Mouse (Mus musculus) C2C12 (cell line): ENCODE measurements around the gene 1700109H08Rik. TPM values are rescaled to one million over a fixed set of nuclear protein-coding genes. Genes with fewer than 3 reads are reported as not detected.

Source experiments
- H3K27me3 ChIP-seq: one replicate; pipeline ENCODE4 v1.6.1; 2011; ENCODE audit not compliant: control insufficient read depth, insufficient read depth, insufficient read length
- H3K36me3 ChIP-seq: one replicate; pipeline ENCODE4 v1.6.1; 2011; ENCODE audit not compliant: control insufficient read depth, insufficient read depth
- H3K4me3 ChIP-seq: one replicate; pipeline ENCODE4 v1.5.1; 2011; ENCODE audit warnings: mild to moderate bottlenecking, control low read depth; ENCODE audit not compliant: poor library complexity, insufficient read depth, severe bottlenecking
- H3K79me2 ChIP-seq: one replicate; pipeline ENCODE4 v1.6.1; 2011; ENCODE audit not compliant: control insufficient read depth, insufficient read depth
- H3K79me3 ChIP-seq: one replicate; pipeline ENCODE4 v1.6.1; 2011; ENCODE audit warnings: low read depth, control low read depth
- H3ac ChIP-seq: one replicate; pipeline ENCODE3; 2011; ENCODE audit warnings: low read depth; ENCODE audit not compliant: control insufficient read depth, insufficient read length
- CEBPB ChIP-seq: IDR thresholded peaks from one replicate; pipeline ENCODE4 v1.6.1; 2011; ENCODE audit warnings: low read depth, mild to moderate bottlenecking, control low read depth, moderate library complexity
- CTCF ChIP-seq: IDR thresholded peaks from one replicate; pipeline ENCODE4 v1.5.1; 2011; ENCODE audit not compliant: control insufficient read depth, insufficient read depth, insufficient read length
- FOSL1 ChIP-seq: IDR thresholded peaks from one replicate; pipeline ENCODE4 v1.8.0; 2011; ENCODE audit warnings: mild to moderate bottlenecking, low read length; ENCODE audit not compliant: poor library complexity, insufficient read depth, severe bottlenecking
- MAX ChIP-seq: IDR thresholded peaks from one replicate; pipeline ENCODE4 v1.6.1; 2011; ENCODE audit warnings: mild to moderate bottlenecking, control low read depth
- MYOD1 ChIP-seq: IDR thresholded peaks from one replicate; pipeline ENCODE4 v1.6.1; 2011; ENCODE audit warnings: low read depth; ENCODE audit not compliant: control insufficient read depth, insufficient read length
- MYOG ChIP-seq: IDR thresholded peaks from one replicate; pipeline ENCODE4 v1.6.1; 2011; ENCODE audit not compliant: control insufficient read depth, insufficient read length; ENCODE audit errors: extremely low read depth
- USF1 ChIP-seq: IDR thresholded peaks from one replicate; pipeline ENCODE4 v1.6.1; 2011; ENCODE audit warnings: low read depth, mild to moderate bottlenecking, control low read depth, moderate library complexity
- polyA plus RNA-seq: library from polyadenylated mRNA; unstranded; fragments of >200 nt; fragmentation: generic; extraction: Trizol; gene quantifications from one replicate; pipeline ENCODE4 v1.2.1, GENCODE M21; 2012; ENCODE audit warnings: missing spikeins

1700109H08Rik gene
- polyA plus RNA-seq, 1 experiment = 0.39 TPM

DNA sequence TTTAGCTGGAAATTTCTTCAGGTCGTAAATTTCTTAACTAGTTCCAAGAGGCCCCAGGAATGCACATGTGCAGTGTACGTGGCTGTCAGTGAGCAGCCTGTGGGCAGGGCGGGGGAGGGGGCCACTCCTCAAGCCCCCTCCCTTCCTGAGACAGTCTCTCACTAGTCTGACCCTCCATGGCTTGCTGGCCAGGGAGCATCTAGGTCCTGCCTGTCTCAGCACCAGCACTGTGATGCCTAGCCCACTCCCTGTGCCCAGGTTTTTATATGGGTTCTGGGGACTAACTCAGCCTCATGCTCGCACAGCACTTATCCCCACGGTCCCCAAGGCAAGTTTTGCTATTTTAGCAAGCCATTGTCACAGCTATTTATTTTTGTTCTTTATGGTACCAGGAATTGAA lies 60.9 kb downstream of the 1700109H08Rik start:
- no peaks in the 10 kb centered on the region for H3K79me2 ChIP-seq
- TF ChIP-seq MYOG (no peak), USF1 (no peak), MAX (no peak), MYOD1 (no peak), FOSL1 (no peak), CTCF (no peak), CEBPB (no peak)
- no peaks in the 10 kb centered on the region for H3K79me3 ChIP-seq
- no peak overlapping the region for H3K4me3 ChIP-seq
- peaks cover 12% of the 10 kb centered on the region for H3K36me3 ChIP-seq
- no peaks in the 10 kb centered on the region for H3K27me3 ChIP-seq
- no peak overlapping the region for H3ac ChIP-seq

DNA sequence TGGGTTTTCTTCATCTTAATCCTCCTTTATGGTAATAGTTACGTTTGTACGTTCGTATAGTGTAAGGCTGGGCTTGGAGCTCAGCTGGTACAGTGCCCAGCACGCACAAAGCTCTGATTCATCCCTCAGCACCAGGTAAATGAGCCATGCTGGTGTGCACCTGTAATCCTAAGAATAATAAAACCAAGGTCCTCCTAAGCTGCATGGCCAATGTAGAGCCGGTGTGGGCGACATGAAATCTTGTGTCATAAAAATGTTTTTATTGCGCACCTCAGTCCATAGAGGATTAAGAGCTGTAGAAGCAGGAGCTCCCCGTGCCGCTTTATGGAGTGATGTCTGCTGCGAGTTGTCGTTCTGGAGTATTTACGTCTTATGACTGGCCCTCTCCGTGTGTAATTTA lies 61.9 kb downstream of the 1700109H08Rik start:
- Histone ChIP-seq H3K27me3 (no peaks in the 10 kb centered on the region), H3K79me3 (no peaks in the 10 kb centered on the region), H3ac (no peak overlapping the region), H3K79me2 (no peaks in the 10 kb centered on the region), H3K36me3 (peaks cover 12% of the 10 kb centered on the region), H3K4me3 (no peak overlapping the region)
- TF ChIP-seq MYOD1 (no peak), USF1 (no peak), MAX (no peak), MYOG (no peak), CTCF (no peak), FOSL1 (no peak), CEBPB (no peak)

DNA sequence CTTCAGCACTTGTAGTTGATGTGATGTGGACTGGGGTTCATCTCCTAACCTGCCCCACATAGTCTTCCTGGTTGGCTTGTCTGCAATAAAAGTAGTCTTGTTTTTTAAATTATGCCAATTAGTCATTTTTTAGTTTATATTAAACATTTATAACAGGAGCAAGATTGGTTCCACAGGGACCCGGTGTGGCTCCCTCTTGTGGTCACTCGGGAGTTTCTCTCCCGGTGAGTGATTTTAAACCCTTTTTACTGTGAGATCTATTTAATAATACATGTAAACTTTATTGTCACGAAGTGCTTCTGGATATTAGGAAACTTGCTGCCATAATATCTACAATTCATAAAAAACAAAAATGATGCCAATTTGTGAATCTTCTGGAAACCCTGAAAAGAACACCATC lies 62.6 kb downstream of the 1700109H08Rik start:
- Histone ChIP-seq H3K27me3 (no peaks in the 10 kb centered on the region), H3K4me3 (no peak overlapping the region), H3K36me3 (peaks cover 12% of the 10 kb centered on the region), H3ac (no peak overlapping the region), H3K79me2 (no peaks in the 10 kb centered on the region), H3K79me3 (no peaks in the 10 kb centered on the region)
- TF ChIP-seq CTCF (no peak), MAX (no peak), FOSL1 (no peak), CEBPB (no peak), USF1 (no peak), MYOD1 (no peak), MYOG (no peak)

Other genes with a start within 250 kb of the 1700109H08Rik start
- 30.9 TPM for gene Cdk6, start 230.1 kb upstream of the 1700109H08Rik start, polyA plus RNA-seq
- gene Fam133b, start 27.7 kb upstream of the 1700109H08Rik start, polyA plus RNA-seq = 13.3 TPM
- gene Pex1, start 24.5 kb downstream of the 1700109H08Rik start, polyA plus RNA-seq = 3.3 TPM
- gene Rbm48, start 25.0 kb downstream of the 1700109H08Rik start, polyA plus RNA-seq = 2.9 TPM
- not detected for gene Tmbim7, start 79.6 kb downstream of the 1700109H08Rik start, polyA plus RNA-seq
- 125 TPM for gene Gatad1, start 85.6 kb downstream of the 1700109H08Rik start, polyA plus RNA-seq
- gene Ankib1, start 231.4 kb downstream of the 1700109H08Rik start, polyA plus RNA-seq = 9.5 TPM
- 4.7 TPM for gene Krit1, start 231.6 kb downstream of the 1700109H08Rik start, polyA plus RNA-seq